Mouse (Mus musculus) MEL (cell line): Measurements from ENCODE around the gene Picalm. TPM values are rescaled to one million over a fixed set of nuclear protein-coding genes. Genes with fewer than 3 reads are reported as not detected.

Experiments used
- DNase-seq: peaks from one replicate; pipeline ENCODE4 v3.0.0; 2011; ENCODE audit warnings: low read depth, low spot score
- H3K27ac ChIP-seq: 2 replicates; pipeline ENCODE4 v1.5.1; 2012; ENCODE audit warnings: low read depth, mild to moderate bottlenecking, control low read depth, low read length, moderate library complexity; ENCODE audit not compliant: control insufficient read depth
- H3K27me3 ChIP-seq, 2 experiments: fragments of 150-350 bp in 1 of 2; sonication (generic) in 1 of 2; 2 replicates each; pipeline ENCODE4 v1.6.1; 2012; ENCODE audit warnings: low read length in 2 of 2, mild to moderate bottlenecking in 2 of 2, improper control_type of control experiment in 1 of 2, moderate library complexity in 1 of 2; ENCODE audit not compliant: insufficient read depth in 2 of 2, control insufficient read depth in 1 of 2
- H3K36me3 ChIP-seq, 2 experiments: 2 replicates each; pipeline ENCODE4 v1.6.1; 2012 to 2014; ENCODE audit warnings: low read length in 2 of 2, improper control_type of control experiment in 1 of 2, inconsistent platforms in 1 of 2, mild to moderate bottlenecking in 1 of 2; ENCODE audit not compliant: insufficient read depth in 2 of 2, control insufficient read depth in 1 of 2
- H3K4me1 ChIP-seq, 2 experiments: fragments of 150-350 bp in 1 of 2; sonication (generic) in 1 of 2; 2 replicates each; pipeline ENCODE4 v1.6.1; 2012; ENCODE audit warnings: low read length in 2 of 2, improper control_type of control experiment in 1 of 2, mild to moderate bottlenecking in 1 of 2; ENCODE audit not compliant: insufficient read depth in 2 of 2, control insufficient read depth in 1 of 2
- H3K4me3 ChIP-seq, 2 experiments: fragments of 150-350 bp in 1 of 2; sonication (generic) in 1 of 2; 2 replicates each; pipeline ENCODE4 v1.5.1; 2012; ENCODE audit warnings: low read depth in 2 of 2, low read length in 2 of 2, mild to moderate bottlenecking in 2 of 2, moderate library complexity in 2 of 2, control low read depth in 1 of 2, improper control_type of control experiment in 1 of 2; ENCODE audit not compliant: control insufficient read depth in 1 of 2, insufficient read depth in 1 of 2
- H3K79me2 ChIP-seq: 2 replicates; pipeline ENCODE4 v1.6.1; 2012; ENCODE audit warnings: mild to moderate bottlenecking, low read length, moderate library complexity; ENCODE audit not compliant: control insufficient read depth, poor library complexity, insufficient read depth
- H3K9ac ChIP-seq: 2 replicates; pipeline ENCODE4 v1.6.1; 2012; ENCODE audit warnings: low read depth, mild to moderate bottlenecking, control low read depth, low read length, moderate library complexity; ENCODE audit not compliant: control insufficient read depth, poor library complexity, severe bottlenecking
- H3K9me3 ChIP-seq: fragments of 150-350 bp; sonication (generic); replicated peaks from 2 replicates; pipeline ENCODE4 v1.6.1; 2012; ENCODE audit warnings: mild to moderate bottlenecking, low read length, improper control_type of control experiment, moderate library complexity; ENCODE audit not compliant: insufficient read depth
- BHLHE40 ChIP-seq: IDR thresholded peaks from 2 replicates; pipeline ENCODE4 v1.6.1; 2012; ENCODE audit warnings: low read depth, mild to moderate bottlenecking, inconsistent platforms, low read length, improper control_type of control experiment, borderline replicate concordance
- CHD2 ChIP-seq: IDR thresholded peaks from 2 replicates; pipeline ENCODE4 v1.6.1; 2011; ENCODE audit warnings: low read length, improper control_type of control experiment
- CTCF ChIP-seq, 3 experiments: IDR thresholded peaks in 2 of 3; conservative IDR thresholded peaks in 1 of 3; 2 replicates each; pipeline ENCODE4 v1.5.1; 2011 to 2012; ENCODE audit warnings: low read length in 3 of 3, low read depth in 2 of 3, mild to moderate bottlenecking in 2 of 3, improper control_type of control experiment in 1 of 3, inconsistent platforms in 1 of 3, mixed read lengths in 1 of 3, moderate library complexity in 1 of 3; ENCODE audit not compliant: control insufficient read depth in 1 of 3, insufficient read depth in 1 of 3, poor library complexity in 1 of 3, severe bottlenecking in 1 of 3
- ELF1 ChIP-seq: IDR thresholded peaks from 2 replicates; pipeline ENCODE4 v1.6.1; 2014; ENCODE audit warnings: low read depth, mild to moderate bottlenecking, inconsistent platforms, low read length, improper control_type of control experiment, moderate library complexity
- EP300 ChIP-seq, 2 experiments: IDR thresholded peaks; 2 replicates each; pipeline ENCODE4 v1.6.1; 2011; ENCODE audit warnings: improper control_type of control experiment in 2 of 2, low read length in 2 of 2, low read depth in 1 of 2, mild to moderate bottlenecking in 1 of 2
- ETS1 ChIP-seq: IDR thresholded peaks from 2 replicates; pipeline ENCODE4 v1.6.1; 2012; ENCODE audit warnings: low read depth, mild to moderate bottlenecking, inconsistent platforms, low read length, improper control_type of control experiment, moderate library complexity
- GABPA ChIP-seq: IDR thresholded peaks from 2 replicates; pipeline ENCODE4 v1.6.1; 2012; ENCODE audit warnings: low read depth, mild to moderate bottlenecking, inconsistent platforms, low read length, improper control_type of control experiment, moderate library complexity
- GATA1 ChIP-seq: IDR thresholded peaks from 2 replicates; pipeline ENCODE4 v1.6.1; 2011; ENCODE audit warnings: low read depth, low read length, improper control_type of control experiment
- KAT2A ChIP-seq: conservative IDR thresholded peaks from 2 replicates; pipeline ENCODE4 v1.6.1; 2012; ENCODE audit warnings: low read depth, low read length, improper control_type of control experiment, inconsistent platforms
- MAFK ChIP-seq: IDR thresholded peaks from 2 replicates; pipeline ENCODE4 v1.6.1; 2011; ENCODE audit warnings: low read depth, mild to moderate bottlenecking, low read length, improper control_type of control experiment, borderline replicate concordance
- MAX ChIP-seq: IDR thresholded peaks from 2 replicates; pipeline ENCODE4 v1.6.1; 2011; ENCODE audit warnings: low read length, improper control_type of control experiment
- MAZ ChIP-seq: IDR thresholded peaks from 2 replicates; pipeline ENCODE4 v1.6.1; 2012; ENCODE audit warnings: low read depth, mild to moderate bottlenecking, inconsistent platforms, low read length, improper control_type of control experiment
- MXI1 ChIP-seq: IDR thresholded peaks from 2 replicates; pipeline ENCODE4 v1.6.1; 2011; ENCODE audit warnings: mild to moderate bottlenecking, low read depth, low read length, improper control_type of control experiment
- MYB ChIP-seq: IDR thresholded peaks from 2 replicates; pipeline ENCODE4 v1.6.1; 2011; ENCODE audit warnings: mild to moderate bottlenecking, low read depth, low read length, improper control_type of control experiment
- MYC ChIP-seq: IDR thresholded peaks from 2 replicates; pipeline ENCODE4 v1.6.1; 2011; ENCODE audit warnings: low read depth, mild to moderate bottlenecking, low read length, improper control_type of control experiment, moderate library complexity
- NELFE ChIP-seq: IDR thresholded peaks from 2 replicates; pipeline ENCODE4 v1.6.1; 2011; ENCODE audit warnings: low read depth, low read length, improper control_type of control experiment
- NRF1 ChIP-seq: IDR thresholded peaks from 2 replicates; pipeline ENCODE4 v1.6.1; 2014; ENCODE audit warnings: low read depth, mild to moderate bottlenecking, inconsistent platforms, low read length, improper control_type of control experiment, moderate library complexity; ENCODE audit not compliant: poor library complexity, insufficient read depth, severe bottlenecking
- POLR2A ChIP-seq, 2 experiments: IDR thresholded peaks; 2 replicates each; pipeline ENCODE4 v1.6.1; 2011 to 2012; ENCODE audit warnings: low read length in 2 of 2, mild to moderate bottlenecking in 2 of 2, control low read depth in 1 of 2, improper control_type of control experiment in 1 of 2, low read depth in 1 of 2, moderate library complexity in 1 of 2; ENCODE audit not compliant: control insufficient read depth in 1 of 2, insufficient read depth in 1 of 2, poor library complexity in 1 of 2
- POLR2AphosphoS2 ChIP-seq: IDR thresholded peaks from 2 replicates; pipeline ENCODE4 v1.6.1; 2011; ENCODE audit warnings: low read length, improper control_type of control experiment
- RCOR1 ChIP-seq: IDR thresholded peaks from 2 replicates; pipeline ENCODE4 v1.6.1; 2012; ENCODE audit warnings: low read depth, mild to moderate bottlenecking, inconsistent platforms, low read length, improper control_type of control experiment
- SIN3A ChIP-seq: IDR thresholded peaks from 2 replicates; pipeline ENCODE4 v1.6.1; 2012; ENCODE audit warnings: low read length, improper control_type of control experiment, inconsistent platforms
- SMC3 ChIP-seq: IDR thresholded peaks from 2 replicates; pipeline ENCODE4 v1.6.1; 2011; ENCODE audit warnings: low read depth, low read length, improper control_type of control experiment
- TAL1 ChIP-seq: IDR thresholded peaks from 2 replicates; pipeline ENCODE4 v1.6.1; 2012; ENCODE audit warnings: mild to moderate bottlenecking, inconsistent platforms, low read length, moderate library complexity, mixed read lengths
- TBP ChIP-seq: IDR thresholded peaks from 2 replicates; pipeline ENCODE4 v1.8.0; 2011; ENCODE audit warnings: low read depth, low read length, improper control_type of control experiment
- TCF12 ChIP-seq: IDR thresholded peaks from 2 replicates; pipeline ENCODE4 v1.6.1; 2014; ENCODE audit warnings: low read depth, mild to moderate bottlenecking, inconsistent platforms, low read length, improper control_type of control experiment, moderate library complexity
- UBTF ChIP-seq: IDR thresholded peaks from 2 replicates; pipeline ENCODE4 v1.6.1; 2012; ENCODE audit warnings: low read depth, mild to moderate bottlenecking, inconsistent platforms, low read length, improper control_type of control experiment, moderate library complexity, borderline replicate concordance; ENCODE audit not compliant: insufficient read depth
- USF1 ChIP-seq: IDR thresholded peaks from 2 replicates; pipeline ENCODE4 v1.6.1; 2014; ENCODE audit warnings: low read depth, mild to moderate bottlenecking, inconsistent platforms, low read length, improper control_type of control experiment, moderate library complexity
- ZC3H11A ChIP-seq: IDR thresholded peaks from 2 replicates; pipeline ENCODE4 v1.6.1; 2012; ENCODE audit warnings: low read depth, mild to moderate bottlenecking, inconsistent platforms, low read length, improper control_type of control experiment
- ZKSCAN1 ChIP-seq: IDR thresholded peaks from 2 replicates; pipeline ENCODE4 v1.6.1; 2012; ENCODE audit warnings: low read depth, mild to moderate bottlenecking, inconsistent platforms, low read length, improper control_type of control experiment, moderate library complexity
- ZMIZ1 ChIP-seq: IDR thresholded peaks from 2 replicates; pipeline ENCODE4 v1.6.1; 2012; ENCODE audit warnings: low read depth, mild to moderate bottlenecking, inconsistent platforms, low read length, improper control_type of control experiment, moderate library complexity
- ZNF384 ChIP-seq: IDR thresholded peaks from 2 replicates; pipeline ENCODE4 v1.6.1; 2012; ENCODE audit warnings: low read depth, mild to moderate bottlenecking, inconsistent platforms, low read length, improper control_type of control experiment
- polyA plus RNA-seq, 2 experiments: library from polyadenylated mRNA; stranded (reverse) in 1 of 2; unstranded in 1 of 2; fragments of >175 nt in 1 of 2; fragments of >200 nt in 1 of 2; gene quantifications; 2 replicates each; pipeline versions ENCODE4 v1.2.1 to v1.2.4; 2012; ENCODE audit warnings: low replicate concordance in 2 of 2, low read depth in 1 of 2; ENCODE audit not compliant: insufficient read length in 2 of 2, insufficient read depth in 1 of 2, missing spikeins in 1 of 2
- total RNA-seq: library from RNA; depleted of rRNA; stranded (reverse); fragments of 300-350 nt; gene quantifications from 2 replicates; pipeline ENCODE4 v1.2.3, GENCODE M21; 2012

Gene Picalm
- total and polyA plus RNA-seq, 3 experiments = 53.4 to 78.9 (median 74.9) TPM

DNA sequence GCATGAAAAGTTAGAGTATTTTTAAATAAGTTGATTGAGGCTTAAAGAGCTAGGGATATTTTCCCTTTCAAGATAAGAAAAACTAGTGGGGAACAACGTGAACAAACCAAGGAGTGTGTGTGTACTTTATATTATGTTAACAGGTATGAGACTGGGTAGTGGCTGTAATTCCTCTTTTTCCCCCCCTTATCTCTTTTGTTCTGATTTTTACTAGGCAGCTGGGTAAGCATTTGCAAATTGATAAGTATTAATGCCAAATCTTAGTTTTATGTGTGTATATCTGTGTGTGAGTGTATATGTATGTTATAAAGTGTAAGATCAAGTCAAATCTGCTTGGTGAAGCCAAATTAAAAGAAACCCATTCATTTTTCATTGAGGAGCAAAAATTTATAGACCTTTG lies 34.3 kb downstream of the Picalm start:
- H3K27me3 ChIP-seq = no peaks in the 10 kb centered on the region
- H3K27ac ChIP-seq = no peak overlapping the region
- H3K9me3 ChIP-seq = no peaks in the 10 kb centered on the region
- no peak overlapping the region for H3K4me3 ChIP-seq
- H3K36me3 ChIP-seq = peaks cover 23 to 25% of the 10 kb centered on the region in 2 experiments
- no peak for DNase-seq
- H3K79me2 ChIP-seq = peaks cover 2% of the 10 kb centered on the region; the same call in 1 of the 2 replicates
- peaks cover 4 to 18% of the 10 kb centered on the region in 2 experiments; a peak in 3 of 4 replicates for H3K4me1 ChIP-seq
- H3K9ac ChIP-seq = no peak overlapping the region
- TF ChIP-seq NRF1 (no peak), TAL1 (peak; percentile 21; the same call in 1 of the 2 replicates), POLR2A (IDR thresholded peaks at IDR 0.05; ENCODE audit: control insufficient read depth in 1 of 2, insufficient read depth in 1 of 2, low read depth in 1 of 2, low read length in 2 of 2, poor library complexity in 1 of 2) (no peak), NELFE (no peak), ZNF384 (no peak), RCOR1 (peak; percentile 94), POLR2AphosphoS2 (no peak), TCF12 (peak; percentile 71), SMC3 (no peak), MAX (no peak), USF1 (no peak), ZKSCAN1 (no peak), BHLHE40 (0 out of 2 replicates have a peak, but pooled peaks have one; percentile 40), MAFK (no peak), ZC3H11A (no peak), ETS1 (0 out of 2 replicates have a peak, but pooled peaks have one; percentile 34), MXI1 (0 out of 2 replicates have a peak, but pooled peaks have one; percentile 20), CTCF (IDR thresholded peaks at IDR 0.05 in 2 of 3, conservative IDR thresholded peaks at IDR 0.05 in 1 of 3; ENCODE audit: control insufficient read depth in 1 of 3, insufficient read depth in 1 of 3, low read depth in 2 of 3, low read length in 3 of 3, poor library complexity in 1 of 3, severe bottlenecking in 1 of 3) (no peak), GATA1 (peak; percentile 67; the same call in 1 of the 2 replicates), GABPA (no peak), EP300 (IDR thresholded peaks at IDR 0.05; ENCODE audit: low read depth in 1 of 2, low read length in 2 of 2) (peak; percentile 42 to 52; a peak in 2 of 4 replicates), SIN3A (peak; percentile 39; the same call in 1 of the 2 replicates)

DNA sequence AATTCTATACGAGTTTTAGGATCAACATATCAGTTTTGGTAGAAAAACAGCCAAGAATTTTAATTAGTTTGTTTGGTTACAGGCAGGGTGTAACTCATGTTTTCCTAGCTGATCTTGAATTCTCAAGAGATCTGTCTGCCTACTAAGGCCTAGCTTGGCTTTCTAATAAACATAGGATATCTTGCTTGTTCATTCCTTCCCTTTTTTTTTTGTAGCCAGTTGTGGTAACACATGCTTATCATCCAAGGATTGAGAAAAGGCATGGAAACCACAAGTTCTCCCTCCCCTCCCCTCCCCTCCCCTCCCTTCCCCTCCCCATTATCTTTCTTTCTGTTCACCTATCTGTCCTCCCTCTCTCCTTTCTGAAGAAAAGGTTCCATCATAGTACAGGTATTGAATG lies 36.0 kb downstream of the Picalm start:
- H3K4me1 ChIP-seq = peaks cover 4 to 18% of the 10 kb centered on the region in 2 experiments; a peak in 3 of 4 replicates
- no peaks in the 10 kb centered on the region for H3K79me2 ChIP-seq
- no peaks in the 10 kb centered on the region for H3K9me3 ChIP-seq
- DNase-seq = peak; percentile 73
- no peaks in the 10 kb centered on the region for H3K27me3 ChIP-seq
- H3K27ac ChIP-seq = no peak overlapping the region
- H3K36me3 ChIP-seq = peaks cover 25 to 27% of the 10 kb centered on the region in 2 experiments
- H3K9ac ChIP-seq = no peak overlapping the region
- no peak overlapping the region for H3K4me3 ChIP-seq
- TF ChIP-seq TCF12 (peak; percentile 89), SMC3 (no peak), MAZ (peak; percentile 59; the same call in 1 of the 2 replicates), MYB (no peak), CHD2 (no peak), UBTF (no peak), CTCF (IDR thresholded peaks at IDR 0.05 in 2 of 3, conservative IDR thresholded peaks at IDR 0.05 in 1 of 3; ENCODE audit: control insufficient read depth in 1 of 3, insufficient read depth in 1 of 3, low read depth in 2 of 3, low read length in 3 of 3, poor library complexity in 1 of 3, severe bottlenecking in 1 of 3) (no peak), ZMIZ1 (no peak), KAT2A (no peak), ELF1 (no peak), MYC (no peak; the same call in 1 of the 2 replicates), NELFE (no peak), ETS1 (peak; percentile 80), EP300 (IDR thresholded peaks at IDR 0.05; ENCODE audit: low read depth in 1 of 2, low read length in 2 of 2) (peak; percentile 90), ZC3H11A (no peak), TBP (no peak)
